Mouse (Mus musculus) stomach, postnatal 0 days (tissue): Measurements from ENCODE around the gene Aar2. TPM values are rescaled to one million over a fixed set of nuclear protein-coding genes. Genes with fewer than 3 reads are reported as not detected.

Source experiments
- ATAC-seq: fragments of 200-750 bp; cut with Nextera tagmentation; 2 replicates; pipeline ENCODE4 v1.8.0; 2017; ENCODE audit not compliant: low FRiP score, low TSS enrichment
- DNase-seq: peaks from one replicate; pipeline ENCODE4 v3.0.0-alpha.2; 2016; ENCODE audit warnings: low spot score
- H3K27ac ChIP-seq: fragments of 300-500 bp; sonication (generic); replicated peaks from 2 replicates; pipeline ENCODE4 v1.5.1; 2014; ENCODE audit warnings: mild to moderate bottlenecking, control low read depth
- H3K27me3 ChIP-seq: fragments of 300-500 bp; sonication (generic); 2 replicates; pipeline ENCODE4 v1.6.1; 2014; ENCODE audit warnings: low read length; ENCODE audit not compliant: control insufficient read depth, insufficient read depth
- H3K36me3 ChIP-seq: fragments of 300-500 bp; sonication (generic); 2 replicates; pipeline ENCODE4 v1.6.1; 2014; ENCODE audit warnings: low read length, mixed read lengths; ENCODE audit not compliant: control insufficient read depth, insufficient read depth
- H3K4me1 ChIP-seq: fragments of 300-500 bp; sonication (generic); replicated peaks from 2 replicates; pipeline ENCODE4 v1.6.1; 2014; ENCODE audit warnings: antibody characterized with exemption; ENCODE audit not compliant: control insufficient read depth, insufficient read depth
- H3K4me2 ChIP-seq: fragments of 300-500 bp; sonication (generic); replicated peaks from 2 replicates; pipeline ENCODE4 v1.6.1; 2014; ENCODE audit warnings: low read depth, mild to moderate bottlenecking, control low read depth, moderate library complexity
- H3K4me3 ChIP-seq: fragments of 300-500 bp; sonication (generic); 2 replicates; pipeline ENCODE4 v1.5.1; 2014; ENCODE audit warnings: low read depth, low read length, control low read depth
- H3K9ac ChIP-seq: fragments of 300-500 bp; sonication (generic); 2 replicates; pipeline ENCODE4 v1.6.1; 2014; ENCODE audit warnings: mild to moderate bottlenecking, low read length, control low read depth, mixed read lengths
- H3K9me3 ChIP-seq: fragments of 300-500 bp; sonication (generic); 2 replicates; pipeline ENCODE4 v1.6.1; 2016; ENCODE audit warnings: low read length; ENCODE audit not compliant: control insufficient read depth
- CTCF ChIP-seq: IDR thresholded peaks from 2 replicates; pipeline ENCODE4 v1.5.1; 2016; ENCODE audit warnings: antibody characterized with exemption, low read depth, mild to moderate bottlenecking, moderate library complexity
- EP300 ChIP-seq: optimal IDR thresholded peaks from 2 replicates; pipeline ENCODE3; 2016; ENCODE audit warnings: antibody characterized with exemption
- WGBS: fragments of 180-500 bp; shearing (Covaris S2); extraction: QIAGEN DNeasy Blood & Tissue Kit; methylation state at CpG from one replicate; pipeline ENCODE4 v1.1.7; 2014; 5-methylcytosine and 5-hydroxymethylcytosine counted together
- polyA plus RNA-seq: library from polyadenylated mRNA; unstranded; fragments of >200 nt; fragmentation: Nextera tagmentation; extraction: Ambion mirVana; gene quantifications from 2 replicates; pipeline ENCODE4 v1.2.1, GENCODE M21; 2015

Aar2 gene
- polyA plus RNA-seq, 1 experiment from 2014 or later, result 21.1 TPM

GRCm38 (mm10) chr2:156584154-156584796, 36.9 kb downstream of the Aar2 start:
- Histone ChIP-seq H3K4me2 (no peak overlapping the region), H3K27me3 (no peaks in the 10 kb centered on the region), H3K36me3 (no peaks in the 10 kb centered on the region), H3K9ac (no peak overlapping the region), H3K4me3 (no peak overlapping the region), H3K9me3 (no peaks in the 10 kb centered on the region), H3K4me1 (no peaks in the 10 kb centered on the region), H3K27ac (no peak overlapping the region)
- 60% methylated on average over 11 of the region's 11 CpGs for WGBS
- ATAC-seq (no peak), DNase-seq (no peak)
- TF ChIP-seq EP300 (no peak), CTCF (peak; percentile 52)

- ATAC-seq (peak; percentile 15; the same call in 1 of the 2 replicates), DNase-seq (no peak)
- WGBS, result 42% methylated on average over 14 of the region's 14 CpGs
These were observed 37.5 kb downstream of the Aar2 start for GRCm38 (mm10) chr2:156584797-156585471.

GRCm38 (mm10) chr2:156589481-156589880, 42.1 kb downstream of the Aar2 start:
- Histone ChIP-seq H3K27me3 (no peaks in the 10 kb centered on the region), H3K4me2 (no peak overlapping the region), H3K36me3 (no peaks in the 10 kb centered on the region), H3K9me3 (no peaks in the 10 kb centered on the region), H3K4me3 (no peak overlapping the region), H3K9ac (no peak overlapping the region), H3K4me1 (no peaks in the 10 kb centered on the region), H3K27ac (no peak overlapping the region)
- ATAC-seq, result no peak
- TF ChIP-seq CTCF, result no peak
- no peak for TF ChIP-seq EP300
- no peak for DNase-seq
- WGBS, result 90% methylated on average over 9 of the region's 9 CpGs

More at GRCm38 (mm10) chr2:156584797-156585471, 37.5 kb downstream of the Aar2 start:
- H3K27me3 ChIP-seq, result no peaks in the 10 kb centered on the region
- H3K4me1 ChIP-seq, result no peaks in the 10 kb centered on the region
- no peak overlapping the region for H3K4me3 ChIP-seq
- no peak overlapping the region for H3K4me2 ChIP-seq
- H3K27ac ChIP-seq, result no peak overlapping the region
- TF ChIP-seq EP300 (no peak), CTCF (no peak)
- H3K36me3 ChIP-seq, result no peaks in the 10 kb centered on the region
- 0 out of 2 replicates have a peak overlapping the region, but pooled peaks have one; percentile 4 for H3K9ac ChIP-seq
- H3K9me3 ChIP-seq, result no peaks in the 10 kb centered on the region

GRCm38 (mm10) chr2:156594987-156595490, 47.7 kb downstream of the Aar2 start:
- Histone ChIP-seq H3K36me3 (no peaks in the 10 kb centered on the region), H3K4me3 (no peak overlapping the region), H3K4me2 (no peak overlapping the region), H3K4me1 (no peaks in the 10 kb centered on the region), H3K27me3 (no peaks in the 10 kb centered on the region), H3K27ac (no peak overlapping the region), H3K9ac (no peak overlapping the region), H3K9me3 (no peaks in the 10 kb centered on the region)
- TF ChIP-seq CTCF (no peak), EP300 (no peak)
- 69% methylated on average over 15 of the region's 15 CpGs for WGBS
- no peak for DNase-seq
- no peak for ATAC-seq

- ATAC-seq (no peak), DNase-seq (no peak)
- Histone ChIP-seq H3K4me2 (no peak overlapping the region), H3K27me3 (no peaks in the 10 kb centered on the region), H3K27ac (no peak overlapping the region), H3K4me1 (no peaks in the 10 kb centered on the region), H3K4me3 (no peak overlapping the region), H3K9ac (no peak overlapping the region), H3K9me3 (no peaks in the 10 kb centered on the region), H3K36me3 (no peaks in the 10 kb centered on the region)
- WGBS, result 73% methylated on average over 7 of the region's 7 CpGs
- TF ChIP-seq EP300 (no peak), CTCF (no peak)
These were observed 55.2 kb downstream of the Aar2 start for GRCm38 (mm10) chr2:156602581-156602980.

GRCm38 (mm10) chr2:156603671-156604070, 56.3 kb downstream of the Aar2 start:
- no peaks in the 10 kb centered on the region for H3K36me3 ChIP-seq
- H3K9ac ChIP-seq, result no peak overlapping the region
- H3K27ac ChIP-seq, result no peak overlapping the region
- H3K27me3 ChIP-seq, result no peaks in the 10 kb centered on the region
- no peaks in the 10 kb centered on the region for H3K9me3 ChIP-seq
- H3K4me3 ChIP-seq, result no peak overlapping the region
- ATAC-seq, result no peak
- WGBS, result 71% methylated on average over 9 of the region's 9 CpGs
- H3K4me2 ChIP-seq, result no peak overlapping the region
- no peaks in the 10 kb centered on the region for H3K4me1 ChIP-seq
- DNase-seq, result no peak
- TF ChIP-seq EP300 (no peak), CTCF (no peak)
